Mouse (Mus musculus): ENCODE results near the gene Dydc1. TPM values are rescaled to one million over a fixed set of nuclear protein-coding genes. Genes with fewer than 3 reads are reported as not detected.

Gene Dydc1
- total RNA-seq, 1 experiment from 2014 or later = not detected

- ATAC-seq (ENCODE audit: extremely low read depth, insufficient number of reproducible peaks, low FRiP score, poor library complexity, severe bottlenecking) = no peak
Observed at GRCm38 (mm10) chr14:41094114-41094513, 21.4 kb downstream of the Dydc1 start.

GRCm38 (mm10) chr14:41096296-41096860 lies 23.7 kb downstream of the Dydc1 start:
- ATAC-seq (ENCODE audit: extremely low read depth, insufficient number of reproducible peaks, low FRiP score, poor library complexity, severe bottlenecking) = no peak

GRCm38 (mm10) chr14:41098726-41099125 lies 26.0 kb downstream of the Dydc1 start:
- no peak for ATAC-seq (ENCODE audit: extremely low read depth, insufficient number of reproducible peaks, low FRiP score, poor library complexity, severe bottlenecking)

- no peak for ATAC-seq (ENCODE audit: extremely low read depth, insufficient number of reproducible peaks, low FRiP score, poor library complexity, severe bottlenecking)
Observed at GRCm38 (mm10) chr14:41100712-41101111, 28.0 kb downstream of the Dydc1 start.

GRCm38 (mm10) chr14:41101242-41101641 lies 28.5 kb downstream of the Dydc1 start:
- no peak for ATAC-seq (ENCODE audit: extremely low read depth, insufficient number of reproducible peaks, low FRiP score, poor library complexity, severe bottlenecking)

GRCm38 (mm10) chr14:41102269-41102668 lies 29.6 kb downstream of the Dydc1 start:
- no peak for ATAC-seq (ENCODE audit: extremely low read depth, insufficient number of reproducible peaks, low FRiP score, poor library complexity, severe bottlenecking)

GRCm38 (mm10) chr14:41104853-41105444 lies 32.2 kb downstream of the Dydc1 start, which contains the start of gene Mat1a:
Mat1a (plus strand) TSS chr14:41105035.
- no peak for ATAC-seq (ENCODE audit: extremely low read depth, insufficient number of reproducible peaks, low FRiP score, poor library complexity, severe bottlenecking)

GRCm38 (mm10) chr14:41111031-41111668 lies 38.4 kb downstream of the Dydc1 start:
- ATAC-seq (ENCODE audit: extremely low read depth, insufficient number of reproducible peaks, low FRiP score, poor library complexity, severe bottlenecking) = no peak

GRCm38 (mm10) chr14:41112944-41113343 lies 40.2 kb downstream of the Dydc1 start:
- ATAC-seq (ENCODE audit: extremely low read depth, insufficient number of reproducible peaks, low FRiP score, poor library complexity, severe bottlenecking) = no peak

- no peak for ATAC-seq (ENCODE audit: extremely low read depth, insufficient number of reproducible peaks, low FRiP score, poor library complexity, severe bottlenecking)
Observed at GRCm38 (mm10) chr14:41116271-41116670, 43.6 kb downstream of the Dydc1 start.

GRCm38 (mm10) chr14:41124683-41125082 lies 52.0 kb downstream of the Dydc1 start:
- no peak for ATAC-seq (ENCODE audit: extremely low read depth, insufficient number of reproducible peaks, low FRiP score, poor library complexity, severe bottlenecking)

GRCm38 (mm10) chr14:41127997-41128396 lies 55.3 kb downstream of the Dydc1 start:
- no peak for ATAC-seq (ENCODE audit: extremely low read depth, insufficient number of reproducible peaks, low FRiP score, poor library complexity, severe bottlenecking)

GRCm38 (mm10) chr14:41131540-41131939 lies 58.8 kb downstream of the Dydc1 start, which contains the start of gene Sftpa1:
Sftpa1 (plus strand) TSS chr14:41131782.
- ATAC-seq (ENCODE audit: extremely low read depth, insufficient number of reproducible peaks, low FRiP score, poor library complexity, severe bottlenecking) = no peak

GRCm38 (mm10) chr14:41137006-41137405 lies 64.3 kb downstream of the Dydc1 start:
- no peak for ATAC-seq (ENCODE audit: extremely low read depth, insufficient number of reproducible peaks, low FRiP score, poor library complexity, severe bottlenecking)

- ATAC-seq (ENCODE audit: extremely low read depth, insufficient number of reproducible peaks, low FRiP score, poor library complexity, severe bottlenecking) = no peak
Observed at GRCm38 (mm10) chr14:41140686-41141085, 68.0 kb downstream of the Dydc1 start.

Other genes starting within 250 kb of the Dydc1 start
- 5.9 and 9.8 TPM in 2 replicates for gene Sh2d4b, start 179.6 kb upstream of the Dydc1 start, total RNA-seq (2017)
- 56.7 and 60.5 TPM in 2 replicates for gene Tspan14, start 106.1 kb upstream of the Dydc1 start, total RNA-seq (2017)
- gene Fam213a, start 59.1 kb upstream of the Dydc1 start, total RNA-seq (2017) = 35.5 and 36.1 TPM in 2 replicates
- not detected in 2 replicates for gene Dydc2, start 3.7 kb upstream of the Dydc1 start, total RNA-seq (2017)
- gene Mat1a, start 32.1 kb downstream of the Dydc1 start, total RNA-seq (2017) = not detected in 2 replicates
- gene Sftpa1, start 58.9 kb downstream of the Dydc1 start, total RNA-seq (2017) = not detected in 2 replicates
- gene Mbl1, start 78.5 kb downstream of the Dydc1 start, total RNA-seq (2017) = 0.23 TPM in 1 of 2 replicates, not detected in the other
- not detected in 2 replicates for gene Sftpd, start 112.2 kb downstream of the Dydc1 start, total RNA-seq (2017)
- not detected in 2 replicates for gene Gm2832, start 205.9 kb downstream of the Dydc1 start, total RNA-seq (2017)